Mouse (Mus musculus) lung, postnatal 0 days (tissue): Measurements from ENCODE around the gene Lin28a.

Source experiments
- CTCF ChIP-seq: IDR thresholded peaks from 2 replicates; pipeline ENCODE4 v1.5.1; 2016; ENCODE audit warnings: antibody characterized with exemption, mild to moderate bottlenecking
- EP300 ChIP-seq: IDR thresholded peaks from 2 replicates; pipeline ENCODE4 v1.6.1; 2016; ENCODE audit warnings: antibody characterized with exemption, mild to moderate bottlenecking, control low read depth

- no peak for TF ChIP-seq EP300
- no peak for TF ChIP-seq CTCF
These were observed 62.3 kb downstream of the Lin28a start for GRCm38 (mm10) chr4:133956358-133956757.
